Mouse (Mus musculus): Measurements from ENCODE around the gene Slc4a10. TPM values are rescaled to one million over a fixed set of nuclear protein-coding genes. Genes with fewer than 3 reads are reported as not detected.

The Slc4a10 gene
- total RNA-seq, 4 experiments from 2014 or later, result 0.22 to 1.2 (median 0.83) TPM

- no peak for DNase-seq (ENCODE audit: low spot score in 2 of 2)
Measured at GRCm38 (mm10) chr2:62346771-62347170, 300.5 kb downstream of the Slc4a10 start.

GRCm38 (mm10) chr2:62347762-62348161 lies 301.5 kb downstream of the Slc4a10 start:
- no peak for DNase-seq (ENCODE audit: low spot score in 2 of 2)

GRCm38 (mm10) chr2:62352035-62352434 lies 305.8 kb downstream of the Slc4a10 start:
- DNase-seq (ENCODE audit: low spot score in 2 of 2), result no peak

- no peak for DNase-seq (ENCODE audit: low spot score in 2 of 2)
Measured at GRCm38 (mm10) chr2:62355766-62356165, 309.5 kb downstream of the Slc4a10 start.

- no peak for DNase-seq (ENCODE audit: low spot score in 2 of 2)
Measured at GRCm38 (mm10) chr2:62356606-62357005, 310.3 kb downstream of the Slc4a10 start.

GRCm38 (mm10) chr2:62357259-62357658 lies 311.0 kb downstream of the Slc4a10 start:
- DNase-seq (ENCODE audit: low spot score in 2 of 2), result no peak

- no peak for DNase-seq (ENCODE audit: low spot score in 2 of 2)
Measured at GRCm38 (mm10) chr2:62360872-62361271, 314.6 kb downstream of the Slc4a10 start.

GRCm38 (mm10) chr2:62361514-62361913 lies 315.3 kb downstream of the Slc4a10 start:
- no peak for DNase-seq (ENCODE audit: low spot score in 2 of 2)

GRCm38 (mm10) chr2:62362211-62362610 lies 315.9 kb downstream of the Slc4a10 start:
- DNase-seq (ENCODE audit: low spot score in 2 of 2), result no peak

- DNase-seq (ENCODE audit: low spot score in 2 of 2), result no peak
Measured at GRCm38 (mm10) chr2:62363606-62364005, 317.3 kb downstream of the Slc4a10 start.

- DNase-seq (ENCODE audit: low spot score in 2 of 2), result no peak
Measured at GRCm38 (mm10) chr2:62368349-62369053, 322.2 kb downstream of the Slc4a10 start.

- DNase-seq (ENCODE audit: low spot score in 2 of 2), result no peak
Measured at GRCm38 (mm10) chr2:62370048-62370447, 323.8 kb downstream of the Slc4a10 start.

- DNase-seq (ENCODE audit: low spot score in 2 of 2), result no peak
Measured at GRCm38 (mm10) chr2:62373692-62374091, 327.4 kb downstream of the Slc4a10 start.

Other genes starting within 250 kb of the Slc4a10 start
- gene Tbr1, start 243.5 kb upstream of the Slc4a10 start, total RNA-seq (2022), result not detected

Measured in gastrocnemius, adult 8-10 months (tissue).